Mouse (Mus musculus) kidney, postnatal 14 days (tissue): Measurements from ENCODE around the gene Dmtf1.
A peak's percentile ranks its signal among the peaks of the same experiment; 100 is the strongest.

Experiments
- DNase-seq: peaks from one replicate; pipeline ENCODE4 v3.0.0; 2022; ENCODE audit warnings: mixed read lengths

The Dmtf1 gene

GRCm38 (mm10) chr5:9107296-9108089 is 54.1 kb downstream of the Dmtf1 start:
- no peak for DNase-seq

- DNase-seq: peak; percentile 22
Observed at GRCm38 (mm10) chr5:9106806-9107205, 54.8 kb downstream of the Dmtf1 start.

DNA sequence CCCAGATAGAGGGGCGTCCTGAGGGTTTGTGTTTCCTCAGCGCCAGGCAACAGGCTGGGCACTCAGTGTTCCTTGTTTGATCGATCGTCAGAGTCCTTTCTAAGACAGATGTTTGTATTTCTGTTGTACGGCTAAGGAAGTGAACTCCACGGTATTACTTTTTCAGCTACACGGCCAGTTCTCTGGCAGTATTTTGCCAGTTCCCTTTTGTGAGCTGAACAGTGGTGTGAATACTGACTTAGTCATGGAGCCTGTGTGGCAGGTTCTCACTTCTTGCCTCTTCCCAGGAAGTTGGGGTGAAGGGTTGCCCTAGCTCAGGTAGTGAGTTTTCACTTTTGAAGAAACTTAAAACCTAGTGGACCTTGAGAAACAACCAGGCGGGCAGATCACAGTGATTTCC is 57.6 kb downstream of the Dmtf1 start:
- DNase-seq: no peak

GRCm38 (mm10) chr5:9102696-9103095 is 58.9 kb downstream of the Dmtf1 start:
- DNase-seq: no peak

DNA sequence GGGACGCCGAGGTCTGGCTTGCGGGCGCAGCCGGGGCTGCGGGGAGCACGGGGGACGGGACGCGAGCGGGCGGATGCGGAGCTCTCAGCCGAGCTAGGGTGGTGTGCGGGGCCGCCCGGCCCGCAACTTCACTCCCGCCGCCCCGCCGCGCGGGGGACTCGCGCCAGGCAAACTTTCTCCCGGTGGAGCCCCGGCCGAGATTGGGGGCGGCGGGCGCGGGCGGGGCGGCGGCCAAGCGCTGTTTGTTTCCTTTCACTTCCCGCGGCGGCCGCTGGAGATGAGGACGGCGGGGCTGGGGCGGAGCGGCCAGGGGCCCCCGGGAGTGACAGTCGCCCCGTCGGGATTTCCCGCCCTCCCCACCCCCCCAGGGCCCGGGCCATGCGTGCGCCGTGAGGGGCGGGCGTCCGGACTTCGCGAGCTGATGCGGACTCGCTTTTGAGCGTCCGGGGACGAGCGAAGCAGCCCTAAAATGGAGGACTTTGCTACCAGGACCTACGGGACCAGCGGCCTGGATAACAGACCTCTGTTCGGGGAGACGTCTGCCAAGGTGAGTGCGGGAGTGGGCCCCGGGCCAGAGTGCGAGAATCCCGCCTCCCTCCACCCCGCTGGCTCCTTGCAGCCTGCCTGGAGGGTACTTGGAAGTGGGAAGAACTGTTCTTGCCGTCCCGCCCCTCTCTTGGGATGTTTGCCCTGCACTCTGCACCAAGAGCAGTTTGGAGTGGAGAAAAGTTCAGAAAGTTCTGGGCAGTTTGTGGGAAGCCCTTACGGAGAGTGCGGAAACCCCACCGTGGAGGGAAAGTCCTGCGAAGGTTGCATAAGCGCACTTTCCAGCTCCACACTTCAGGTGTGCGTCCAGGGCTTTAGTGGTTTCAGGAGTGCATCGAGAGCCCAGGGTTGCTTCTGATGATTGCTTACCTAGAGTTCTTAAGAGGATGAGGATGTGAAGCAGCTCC is 60.5 kb downstream of the Dmtf1 start:
- DNase-seq: peak; percentile 70

GRCm38 (mm10) chr5:9100207-9100848 is 61.2 kb downstream of the Dmtf1 start, which contains the start of gene Tmem243:
TSS of gene Tmem243 (plus strand) at chr5:9100668.
- DNase-seq: peak; percentile 95

DNA sequence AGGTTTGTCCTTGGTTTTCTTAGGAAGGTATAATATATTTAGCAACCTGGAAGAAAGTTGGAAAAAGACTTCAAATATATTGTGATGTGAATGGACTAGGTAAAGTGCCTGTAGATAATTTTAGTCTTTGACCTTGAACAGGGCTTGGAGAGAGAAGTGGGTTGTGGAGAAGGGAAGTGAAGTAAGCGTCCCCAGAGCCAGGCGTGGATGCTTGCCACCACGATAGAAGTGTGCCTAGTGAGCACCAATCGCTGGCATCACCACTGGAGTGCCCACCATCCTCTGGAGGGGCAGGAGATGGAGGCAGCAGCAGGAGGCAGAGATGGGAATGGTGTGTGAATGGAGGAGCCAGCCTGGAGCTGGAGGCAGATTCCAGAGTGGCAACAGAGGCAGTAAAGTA is 68.1 kb downstream of the Dmtf1 start:
- DNase-seq: no peak

DNA sequence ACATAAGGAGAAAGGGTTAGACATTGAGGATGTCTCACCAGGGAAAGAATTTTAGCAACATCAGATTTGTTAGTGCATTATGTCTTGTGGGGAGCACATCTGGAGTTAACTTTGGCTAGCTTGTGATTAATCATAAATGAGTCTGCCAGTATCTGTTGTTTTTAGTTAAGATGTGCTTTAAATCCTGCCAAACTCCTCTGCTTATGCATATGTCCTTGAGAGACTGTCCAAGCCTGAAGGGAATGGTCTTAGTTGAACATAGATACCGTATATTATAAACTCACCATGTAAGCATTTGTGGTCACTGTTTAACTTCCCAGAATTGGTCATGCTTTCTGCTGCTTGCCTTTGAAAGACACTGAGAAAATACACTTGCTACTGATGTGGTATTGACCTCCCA is 68.9 kb downstream of the Dmtf1 start:
- no peak for DNase-seq

- DNase-seq: no peak
Observed at GRCm38 (mm10) chr5:9090493-9091106, 71.0 kb downstream of the Dmtf1 start.

DNA sequence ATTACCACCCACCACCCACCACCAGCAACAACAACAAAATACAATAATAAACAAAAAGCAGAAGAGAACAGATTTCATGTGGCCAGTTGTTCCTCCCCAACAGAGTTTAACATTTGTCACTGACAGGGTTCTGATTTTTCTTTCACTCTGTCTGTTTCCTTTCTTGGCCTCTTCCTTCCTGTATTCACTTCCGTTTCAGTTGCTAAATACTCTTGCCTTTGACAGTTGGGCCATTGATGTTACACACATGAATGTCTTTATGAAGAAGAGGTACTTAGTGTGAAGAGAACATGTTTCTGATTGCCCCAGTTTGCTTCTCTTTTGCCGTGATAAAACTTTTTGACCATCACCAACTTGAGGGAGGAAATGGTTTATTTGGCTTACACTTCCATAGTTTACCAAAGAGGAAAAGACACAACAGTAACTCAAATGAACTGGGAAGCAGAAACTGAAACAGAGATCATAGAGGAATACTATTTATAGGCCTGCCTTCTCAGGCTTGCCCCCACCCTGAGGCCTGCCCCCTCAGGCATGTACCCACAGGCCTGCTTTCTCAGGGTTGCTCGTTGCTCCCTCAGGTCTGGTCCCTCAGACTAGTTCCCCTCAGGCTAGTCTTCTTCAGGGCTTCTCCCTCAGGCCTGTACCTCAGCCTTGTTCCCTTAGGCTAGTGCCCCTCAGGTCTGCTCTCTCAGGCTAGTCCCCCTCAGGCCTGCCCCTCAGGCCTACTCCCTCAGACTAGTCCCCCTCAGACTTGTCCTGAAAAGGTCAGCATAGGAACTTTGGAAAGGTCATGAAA is 74.5 kb downstream of the Dmtf1 start:
- no peak for DNase-seq

DNA sequence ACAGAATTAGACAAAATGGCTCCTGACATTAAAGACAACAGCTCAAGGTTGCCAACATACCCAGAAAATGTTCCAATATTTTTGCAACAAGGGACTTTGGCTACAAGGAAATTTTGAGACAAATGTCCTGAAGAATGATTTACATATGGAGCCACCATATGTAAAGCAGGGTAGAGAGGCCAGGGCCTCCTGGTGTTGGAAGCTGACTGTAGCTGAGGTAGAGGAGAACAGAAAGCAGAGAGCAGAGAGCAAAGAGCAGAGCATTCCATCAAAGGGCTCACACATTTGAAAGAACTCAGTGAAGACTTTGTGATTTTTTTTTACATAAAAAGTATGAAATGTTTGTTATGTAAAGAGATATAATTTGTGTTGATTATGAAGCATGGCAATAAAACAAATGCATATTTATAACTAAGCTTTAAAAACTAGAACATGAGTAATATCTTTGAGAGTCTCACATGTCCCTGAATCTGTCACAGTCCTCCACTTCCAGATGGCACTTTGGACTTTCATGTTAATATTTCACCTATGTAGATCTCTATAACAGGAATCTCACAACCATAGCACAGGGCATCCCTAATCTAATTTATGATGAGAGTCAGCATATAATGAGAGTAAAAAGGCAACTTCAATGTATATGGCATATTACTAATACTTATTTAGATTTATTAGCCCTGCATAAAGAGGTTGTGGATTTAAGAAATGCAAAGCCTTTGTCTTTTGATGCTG is 81.6 kb downstream of the Dmtf1 start:
- no peak for DNase-seq

- DNase-seq: peak; percentile 32
Observed at GRCm38 (mm10) chr5:9073177-9073854, 88.3 kb downstream of the Dmtf1 start.

DNA sequence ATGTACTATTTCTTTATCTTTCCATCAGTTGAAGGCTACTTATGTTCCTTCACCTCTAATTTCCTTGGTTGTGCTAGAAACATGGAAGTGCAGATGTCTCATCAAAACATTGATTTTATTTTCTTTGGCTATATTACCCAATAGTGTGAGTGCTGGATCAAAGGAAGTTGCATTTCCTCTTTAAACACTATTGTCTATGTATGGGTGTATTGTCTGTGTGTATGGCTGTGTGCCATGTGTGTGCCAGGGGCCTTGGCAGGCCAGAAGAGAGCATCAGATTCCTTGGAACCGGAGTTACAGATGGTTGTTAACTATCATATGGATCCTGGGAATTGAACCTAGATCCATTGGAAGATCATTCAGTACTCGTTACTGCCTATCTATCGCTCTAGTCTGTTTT is 90.2 kb downstream of the Dmtf1 start:
- DNase-seq: no peak

DNA sequence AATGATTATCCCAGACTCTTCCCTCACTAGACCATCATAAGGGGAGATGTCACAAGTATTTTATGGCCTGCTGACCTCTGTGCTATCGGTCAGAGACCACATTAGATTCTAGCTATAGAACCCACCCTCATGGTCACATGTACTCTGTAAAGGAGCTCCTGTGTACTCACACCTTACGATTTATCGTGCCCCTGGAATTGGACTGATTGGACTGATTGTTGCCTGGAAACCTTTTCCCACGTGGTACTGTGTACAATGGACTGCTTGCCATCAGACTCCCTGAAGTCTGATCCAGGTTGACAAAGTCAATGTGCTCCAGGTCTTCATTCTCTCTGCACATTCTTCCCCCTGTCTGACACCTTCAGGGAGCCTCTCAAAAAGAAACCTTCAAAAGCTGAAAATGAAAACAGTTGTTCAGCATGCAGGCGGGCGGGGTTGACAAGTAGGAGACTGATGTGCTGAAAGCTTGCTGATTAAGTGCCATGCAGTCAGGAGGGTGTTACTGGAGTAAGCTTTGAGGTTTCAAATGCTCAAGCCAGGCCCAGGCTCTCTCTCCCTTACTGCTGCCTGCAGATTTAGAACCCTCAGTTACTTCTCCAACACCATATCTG is 91.9 kb downstream of the Dmtf1 start:
- no peak for DNase-seq

GRCm38 (mm10) chr5:9068886-9069285 is 92.7 kb downstream of the Dmtf1 start:
- DNase-seq: peak; percentile 29
